Mouse (Mus musculus) brain, embryonic 14.5 days (tissue): ENCODE measurements around the gene Rlbp1.

Source experiments
- CTCF ChIP-seq: fragments of 200-500 bp; IDR thresholded peaks from 2 replicates; pipeline ENCODE4 v1.5.1; 2012; ENCODE audit warnings: inconsistent platforms, mild to moderate bottlenecking, moderate library complexity, borderline replicate concordance; ENCODE audit not compliant: insufficient read depth, insufficient read length; ENCODE audit errors: extremely low read depth
- POLR2A ChIP-seq: fragments of 200-500 bp; IDR thresholded peaks from 2 replicates; pipeline ENCODE4 v1.6.1; 2012; ENCODE audit warnings: mild to moderate bottlenecking, inconsistent platforms, borderline replicate concordance; ENCODE audit not compliant: poor library complexity, insufficient read depth, insufficient read length, severe bottlenecking; ENCODE audit errors: extremely low read depth

- no peak for TF ChIP-seq CTCF
- TF ChIP-seq POLR2A: no peak
Measured at GRCm38 (mm10) chr7:79394666-79395065, 7.8 kb upstream of the Rlbp1 start.
